Mouse (Mus musculus) neural tube, embryonic 11.5 days (tissue): ENCODE measurements around the gene Ctsw. TPM values are rescaled to one million over a fixed set of nuclear protein-coding genes. Genes with fewer than 3 reads are reported as not detected.

Experiments used
- ATAC-seq: fragments of 200-750 bp; cut with Nextera tagmentation; 2 replicates; pipeline ENCODE4 v1.8.0; 2017; ENCODE audit warnings: moderate number of reproducible peaks, mild to moderate bottlenecking, moderate TSS enrichment, moderate library complexity; ENCODE audit not compliant: insufficient read depth, low FRiP score, low TSS enrichment
- DNase-seq: peaks from one replicate; pipeline ENCODE4 v3.0.0-alpha.2; 2015; ENCODE audit warnings: low spot score
- H3K27ac ChIP-seq: fragments of 300-500 bp; sonication (generic); 2 replicates; pipeline ENCODE4 v1.5.1; 2014; ENCODE audit warnings: low read depth, mild to moderate bottlenecking, low read length
- H3K27me3 ChIP-seq: fragments of 300-500 bp; sonication (generic); 2 replicates; pipeline ENCODE4 v1.6.1; 2014; ENCODE audit warnings: mild to moderate bottlenecking, low read length, mixed read lengths; ENCODE audit not compliant: control insufficient read depth, insufficient read depth
- H3K36me3 ChIP-seq: fragments of 300-500 bp; sonication (generic); 2 replicates; pipeline ENCODE4 v1.6.1; 2014; ENCODE audit warnings: mild to moderate bottlenecking, low read length, moderate library complexity, mixed read lengths; ENCODE audit not compliant: control insufficient read depth, insufficient read depth
- H3K4me1 ChIP-seq: fragments of 300-500 bp; sonication (generic); 2 replicates; pipeline ENCODE4 v1.6.1; 2014; ENCODE audit warnings: low read length, mixed read lengths; ENCODE audit not compliant: control insufficient read depth, insufficient read depth
- H3K4me2 ChIP-seq: fragments of 300-500 bp; sonication (generic); 2 replicates; pipeline ENCODE4 v1.6.1; 2014; ENCODE audit warnings: low read depth, mild to moderate bottlenecking, moderate library complexity
- H3K4me3 ChIP-seq: fragments of 300-500 bp; sonication (generic); 2 replicates; pipeline ENCODE4 v1.5.1; 2014; ENCODE audit warnings: low read depth, low read length
- H3K9ac ChIP-seq: fragments of 300-500 bp; sonication (generic); 2 replicates; pipeline ENCODE4 v1.6.1; 2014; ENCODE audit warnings: mild to moderate bottlenecking, low read length
- H3K9me3 ChIP-seq: fragments of 300-500 bp; sonication (generic); 2 replicates; pipeline ENCODE4 v1.6.1; 2016; ENCODE audit warnings: low read length; ENCODE audit not compliant: control insufficient read depth
- WGBS: fragments of 180-500 bp; shearing (Covaris S2); extraction: QIAGEN DNeasy Blood & Tissue Kit; methylation state at CpG from one replicate; pipeline ENCODE4 v1.1.7; 2014; 5-methylcytosine and 5-hydroxymethylcytosine counted together
- polyA plus RNA-seq: library from polyadenylated mRNA; unstranded; fragments of >200 nt; fragmentation: Nextera tagmentation; extraction: Ambion mirVana; gene quantifications from 2 replicates; pipeline ENCODE4 v1.2.1, GENCODE M21; 2014

Gene Ctsw
- polyA plus RNA-seq, 1 experiment from 2014 or later: 1.7 TPM

- Histone ChIP-seq H3K9me3 (no peaks in the 10 kb centered on the region), H3K36me3 (no peaks in the 10 kb centered on the region), H3K4me2 (no peak overlapping the region), H3K9ac (no peak overlapping the region), H3K27ac (no peak overlapping the region), H3K4me1 (peaks cover 19% of the 10 kb centered on the region), H3K27me3 (peaks cover 29% of the 10 kb centered on the region), H3K4me3 (no peak overlapping the region)
- DNase-seq (no peak), ATAC-seq (no peak)
- 73% methylated on average over 6 of the region's 6 CpGs for WGBS
Observed at GRCm38 (mm10) chr19:5451766-5452165, 16.5 kb downstream of the Ctsw start.

- no peaks in the 10 kb centered on the region for H3K36me3 ChIP-seq
- H3K27ac ChIP-seq: no peak overlapping the region
- no peak overlapping the region for H3K9ac ChIP-seq
- H3K9me3 ChIP-seq: no peaks in the 10 kb centered on the region
- ATAC-seq: no peak
- H3K4me3 ChIP-seq: no peak overlapping the region
- no peak overlapping the region for H3K4me2 ChIP-seq
- 89% methylated on average over 3 of the region's 3 CpGs for whole genome bisulfite sequencing
- H3K4me1 ChIP-seq: peaks cover 8% of the 10 kb centered on the region
- peaks cover 34% of the 10 kb centered on the region for H3K27me3 ChIP-seq
- DNase-seq: no peak
Observed at GRCm38 (mm10) chr19:5449673-5450072, 18.6 kb downstream of the Ctsw start.

- H3K9me3 ChIP-seq: no peaks in the 10 kb centered on the region
- no peak overlapping the region for H3K27ac ChIP-seq
- peaks cover 8% of the 10 kb centered on the region for H3K4me1 ChIP-seq
- WGBS: 6% methylated on average over 36 of the region's 36 CpGs
- H3K4me2 ChIP-seq: peak overlapping the region; percentile 90
- H3K4me3 ChIP-seq: peak overlapping the region; percentile 47
- H3K36me3 ChIP-seq: no peaks in the 10 kb centered on the region
- ATAC-seq (no peak), DNase-seq (peak; percentile 18)
- no peak overlapping the region for H3K9ac ChIP-seq
- peaks cover 34% of the 10 kb centered on the region for H3K27me3 ChIP-seq
Observed at GRCm38 (mm10) chr19:5448354-5449150, 19.8 kb downstream of the Ctsw start.

GRCm38 (mm10) chr19:5447515-5448353 lies 20.6 kb downstream of the Ctsw start, which contains the start of gene Fosl1:
TSS of gene Fosl1 (plus strand) at chr19:5447547.
- peaks cover 8% of the 10 kb centered on the region for H3K4me1 ChIP-seq
- H3K9ac ChIP-seq: peak within 1 kb of the TSS; percentile 39; the same call in 1 of the 2 replicates
- ATAC-seq (no peak), DNase-seq (peak; percentile 66)
- no peaks in the 10 kb centered on the region for H3K36me3 ChIP-seq
- under 1% methylated on average over 70 of the region's 70 CpGs for WGBS
- H3K4me3 ChIP-seq: peak within 1 kb of the TSS; percentile 47
- H3K27me3 ChIP-seq: peaks cover 34% of the 10 kb centered on the region
- H3K27ac ChIP-seq: no peak within 1 kb of the TSS
- H3K9me3 ChIP-seq: no peaks in the 10 kb centered on the region
- H3K4me2 ChIP-seq: peak within 1 kb of the TSS; percentile 90

- no peaks in the 10 kb centered on the region for H3K9me3 ChIP-seq
- no peak overlapping the region for H3K4me3 ChIP-seq
- WGBS: 92% methylated on average over 5 of the region's 5 CpGs
- H3K4me1 ChIP-seq: peaks cover 8% of the 10 kb centered on the region
- H3K27me3 ChIP-seq: peaks cover 34% of the 10 kb centered on the region
- no peak for ATAC-seq
- no peaks in the 10 kb centered on the region for H3K36me3 ChIP-seq
- no peak overlapping the region for H3K27ac ChIP-seq
- no peak overlapping the region for H3K4me2 ChIP-seq
- DNase-seq: no peak
- no peak overlapping the region for H3K9ac ChIP-seq
Observed at GRCm38 (mm10) chr19:5445747-5446146, 22.6 kb downstream of the Ctsw start.

GRCm38 (mm10) chr19:5444954-5445353 lies 23.4 kb downstream of the Ctsw start:
- H3K27me3 ChIP-seq: peaks cover 32% of the 10 kb centered on the region
- WGBS: 34% methylated on average over 7 of the region's 7 CpGs
- H3K36me3 ChIP-seq: no peaks in the 10 kb centered on the region
- DNase-seq (no peak), ATAC-seq (no peak)
- H3K4me1 ChIP-seq: peaks cover 8% of the 10 kb centered on the region
- no peak overlapping the region for H3K4me2 ChIP-seq
- H3K9me3 ChIP-seq: no peaks in the 10 kb centered on the region
- H3K4me3 ChIP-seq: no peak overlapping the region
- H3K9ac ChIP-seq: no peak overlapping the region
- H3K27ac ChIP-seq: no peak overlapping the region

- DNase-seq (no peak), ATAC-seq (no peak)
- Histone ChIP-seq H3K9ac (no peak overlapping the region), H3K9me3 (no peaks in the 10 kb centered on the region), H3K4me3 (no peak overlapping the region), H3K4me2 (no peak overlapping the region), H3K27me3 (peaks cover 29% of the 10 kb centered on the region), H3K36me3 (no peaks in the 10 kb centered on the region), H3K4me1 (peaks cover 8% of the 10 kb centered on the region), H3K27ac (no peak overlapping the region)
- 70% methylated on average over 9 of the region's 9 CpGs for WGBS
Observed at GRCm38 (mm10) chr19:5444371-5444908, 23.9 kb downstream of the Ctsw start.

- Histone ChIP-seq H3K4me1 (no peaks in the 10 kb centered on the region; the same call in 1 of the 2 replicates), H3K27ac (no peak overlapping the region), H3K27me3 (no peaks in the 10 kb centered on the region), H3K9me3 (no peaks in the 10 kb centered on the region), H3K4me3 (no peak overlapping the region), H3K9ac (peak overlapping the region; percentile 26; the same call in 1 of the 2 replicates), H3K36me3 (no peaks in the 10 kb centered on the region), H3K4me2 (peak overlapping the region; percentile 33)
- 62% methylated on average over 7 of the region's 7 CpGs for WGBS
- DNase-seq: no peak
- no peak for ATAC-seq
Observed at GRCm38 (mm10) chr19:5433951-5434350, 34.4 kb downstream of the Ctsw start.
